Mouse (Mus musculus) left cerebral cortex, postnatal 25 days (tissue): ENCODE measurements around the gene Dram2. TPM values are rescaled to one million over a fixed set of nuclear protein-coding genes. Genes with fewer than 3 reads are reported as not detected.

Experiments
- total RNA-seq, 2 experiments: library from RNA; stranded (reverse); gene quantifications; 2 replicates each; pipeline ENCODE4 v1.2.3; 2021

Dram2 gene
- total RNA-seq, 2 experiments from 2014 or later, result 35.7 to 37.3 TPM

Other genes starting within 250 kb of the Dram2 start
- gene Chil6, start 141.6 kb upstream of the Dram2 start, total RNA-seq, result not detected
- under 1 TPM in 1 of 2 experiments, not detected in 1; 0.44 TPM for gene Dennd2d, start 65.4 kb upstream of the Dram2 start, total RNA-seq
- gene Cept1, start within 50 bp of the Dram2 start, total RNA-seq, result 10 to 100 TPM; 44.8 to 49.4 TPM
- 10 to 100 TPM; 20.9 to 27.3 TPM for gene Lrif1, start 137.2 kb downstream of the Dram2 start, total RNA-seq
- gene Cd53, start 242.4 kb downstream of the Dram2 start, total RNA-seq, result 10 to 100 TPM in 1 of 2 experiments, 1 to 10 TPM in 1; 9.6 to 11.8 TPM